Mouse (Mus musculus) lung, embryonic 14.5 days (tissue): Measurements from ENCODE around the gene Gm5129. TPM values are rescaled to one million over a fixed set of nuclear protein-coding genes. Genes with fewer than 3 reads are reported as not detected.
"Not testable (repeated sequence)": the region's sequence is repeated elsewhere in the genome, so short reads cannot be mapped to it uniquely, and the experiment has no call there.

Experiments
- ATAC-seq: fragments of 200-750 bp; cut with Nextera tagmentation; 2 replicates; pipeline ENCODE4 v1.8.0; 2017; ENCODE audit warnings: mild to moderate bottlenecking, moderate TSS enrichment, moderate library complexity; ENCODE audit not compliant: insufficient read depth
- DNase-seq: peaks from one replicate; pipeline ENCODE4 v3.0.0-alpha.2; 2015
- H3K27ac ChIP-seq: fragments of 300-500 bp; sonication (generic); 2 replicates; pipeline ENCODE4 v1.5.1; 2014; ENCODE audit warnings: low read depth, mild to moderate bottlenecking, moderate library complexity
- H3K27me3 ChIP-seq: fragments of 300-500 bp; sonication (generic); 2 replicates; pipeline ENCODE4 v1.6.1; 2014; ENCODE audit warnings: low read length, control low read depth; ENCODE audit not compliant: insufficient read depth
- H3K36me3 ChIP-seq: fragments of 300-500 bp; sonication (generic); 2 replicates; pipeline ENCODE4 v1.6.1; 2014; ENCODE audit warnings: control low read depth; ENCODE audit not compliant: insufficient read depth
- H3K4me1 ChIP-seq: fragments of 300-500 bp; sonication (generic); 2 replicates; pipeline ENCODE4 v1.6.1; 2014; ENCODE audit warnings: antibody characterized with exemption, control low read depth; ENCODE audit not compliant: insufficient read depth
- H3K4me2 ChIP-seq: fragments of 300-500 bp; sonication (generic); 2 replicates; pipeline ENCODE4 v1.6.1; 2014; ENCODE audit warnings: mild to moderate bottlenecking
- H3K4me3 ChIP-seq: fragments of 300-500 bp; sonication (generic); 2 replicates; pipeline ENCODE4 v1.5.1; 2014; ENCODE audit warnings: low read depth, low read length
- H3K9ac ChIP-seq: fragments of 300-500 bp; sonication (generic); 2 replicates; pipeline ENCODE4 v1.6.1; 2014
- H3K9me3 ChIP-seq: fragments of 300-500 bp; sonication (generic); 2 replicates; pipeline ENCODE4 v1.6.1; 2016; ENCODE audit warnings: low read depth, low read length, control low read depth
- CTCF ChIP-seq: IDR thresholded peaks from 2 replicates; pipeline ENCODE4 v1.5.1; 2016; ENCODE audit warnings: antibody characterized with exemption, low read depth
- WGBS: fragments of 180-500 bp; shearing (Covaris S2); extraction: QIAGEN DNeasy Blood & Tissue Kit; methylation state at CpG from one replicate; pipeline ENCODE4 v1.1.7; 2014; 5-methylcytosine and 5-hydroxymethylcytosine counted together
- polyA plus RNA-seq: library from polyadenylated mRNA; unstranded; fragments of >200 nt; fragmentation: Nextera tagmentation; extraction: Ambion mirVana; gene quantifications from 2 replicates; pipeline ENCODE4 v1.2.1, GENCODE M21; 2014

Gm5129 gene
- not detected in 2 replicates for polyA plus RNA-seq

- no peak for TF ChIP-seq CTCF
- 0% methylated on average over 46 of the region's 46 CpGs for WGBS
- Histone ChIP-seq H3K27me3 (no peaks in the 10 kb centered on the region), H3K4me3 (peak within 1 kb of the TSS; percentile 96), H3K9ac (peak within 1 kb of the TSS; percentile 97), H3K36me3 (no peaks in the 10 kb centered on the region), H3K4me2 (peak within 1 kb of the TSS; percentile 80), H3K9me3 (no peaks in the 10 kb centered on the region), H3K27ac (peak within 1 kb of the TSS; percentile 96), H3K4me1 (peaks cover 2% of the 10 kb centered on the region; the same call in 1 of the 2 replicates)
- ATAC-seq (peak; percentile 96), DNase-seq (peak; percentile 97)
Measured at GRCm38 (mm10) chr5:29735557-29736061, at the start of gene Gm5129, which contains the start of gene Dnajb6. TSS of gene Gm5129 (minus strand) at chr5:29735936. TSS of gene Dnajb6 (plus strand) at chr5:29735688.

GRCm38 (mm10) chr5:29784906-29785305, 49.2 kb upstream of the Gm5129 start:
- not testable (repeated sequence) for H3K4me2 ChIP-seq, H3K9ac ChIP-seq
- WGBS = 82% methylated on average over 8 of the region's 13 CpGs

GRCm38 (mm10) chr5:29782261-29782660, 46.5 kb upstream of the Gm5129 start:
- no peaks in the 10 kb centered on the region for H3K27me3 ChIP-seq
- peaks cover 33% of the 10 kb centered on the region for H3K36me3 ChIP-seq
- no peak overlapping the region for H3K27ac ChIP-seq
- no peaks in the 10 kb centered on the region for H3K4me1 ChIP-seq
- no peak for TF ChIP-seq CTCF
- no peaks in the 10 kb centered on the region for H3K9me3 ChIP-seq
- no peak overlapping the region for H3K4me2 ChIP-seq
- DNase-seq = no peak
- no peak for ATAC-seq
- no peak overlapping the region for H3K4me3 ChIP-seq
- no peak overlapping the region for H3K9ac ChIP-seq
- 95% methylated on average over 3 of the region's 3 CpGs for WGBS

More at GRCm38 (mm10) chr5:29784906-29785305, 49.2 kb upstream of the Gm5129 start:
- not testable (repeated sequence) for H3K4me1 ChIP-seq, H3K27ac ChIP-seq, H3K9me3 ChIP-seq, ATAC-seq, H3K4me3 ChIP-seq, H3K27me3 ChIP-seq, DNase-seq
- peaks cover 15% of the 10 kb centered on the region; the same call in 1 of the 2 replicates for H3K36me3 ChIP-seq

- H3K27ac ChIP-seq, H3K4me3 ChIP-seq, ATAC-seq, H3K4me1 ChIP-seq, H3K4me2 ChIP-seq, H3K9ac ChIP-seq, H3K9me3 ChIP-seq, H3K27me3 ChIP-seq, DNase-seq: not testable (repeated sequence)
- H3K36me3 ChIP-seq = peaks cover 35% of the 10 kb centered on the region
- WGBS = 86% methylated on average over 8 of the region's 9 CpGs
Measured at GRCm38 (mm10) chr5:29779733-29780132, 44.0 kb upstream of the Gm5129 start.

- Histone ChIP-seq H3K27ac (no peak overlapping the region), H3K4me3 (no peak overlapping the region), H3K27me3 (no peaks in the 10 kb centered on the region), H3K9me3 (no peaks in the 10 kb centered on the region), H3K4me1 (no peaks in the 10 kb centered on the region), H3K36me3 (peaks cover 40% of the 10 kb centered on the region), H3K4me2 (no peak overlapping the region), H3K9ac (no peak overlapping the region)
- no peak for ATAC-seq
- DNase-seq = no peak
- WGBS = 85% methylated on average over 6 of the region's 6 CpGs
- TF ChIP-seq CTCF = no peak
Measured at GRCm38 (mm10) chr5:29778029-29778428, 42.3 kb upstream of the Gm5129 start.

GRCm38 (mm10) chr5:29775437-29775836, 39.7 kb upstream of the Gm5129 start:
- no peaks in the 10 kb centered on the region for H3K27me3 ChIP-seq
- H3K4me2 ChIP-seq = no peak overlapping the region
- peaks cover 50% of the 10 kb centered on the region for H3K36me3 ChIP-seq
- DNase-seq (no peak), ATAC-seq (no peak)
- TF ChIP-seq CTCF = no peak
- no peaks in the 10 kb centered on the region for H3K9me3 ChIP-seq
- H3K27ac ChIP-seq = no peak overlapping the region
- no peaks in the 10 kb centered on the region for H3K4me1 ChIP-seq
- H3K4me3 ChIP-seq = no peak overlapping the region
- 67% methylated on average over 5 of the region's 5 CpGs for WGBS
- H3K9ac ChIP-seq = no peak overlapping the region

GRCm38 (mm10) chr5:29773460-29774150, 37.9 kb upstream of the Gm5129 start:
- Histone ChIP-seq H3K9ac (no peak overlapping the region), H3K4me3 (no peak overlapping the region), H3K9me3 (no peaks in the 10 kb centered on the region), H3K27ac (no peak overlapping the region), H3K27me3 (no peaks in the 10 kb centered on the region), H3K36me3 (peaks cover 52% of the 10 kb centered on the region; the same call in 1 of the 2 replicates), H3K4me2 (no peak overlapping the region), H3K4me1 (no peaks in the 10 kb centered on the region)
- ATAC-seq = no peak
- peak; percentile 6 for DNase-seq
- WGBS = 83% methylated on average over 13 of the region's 13 CpGs
- no peak for TF ChIP-seq CTCF
